Mouse (Mus musculus) kidney, adult 2 months (tissue): ENCODE results near the gene Fam81a. TPM values are rescaled to one million over a fixed set of nuclear protein-coding genes. Genes with fewer than 3 reads are reported as not detected.

Source experiments
- DNase-seq: peaks from one replicate; pipeline ENCODE4 v3.0.0; 2021
- H3K27ac ChIP-seq: fragments of 200-500 bp; 2 replicates; pipeline ENCODE4 v1.5.1; 2012; ENCODE audit warnings: low read depth, low read length, control low read depth, inconsistent platforms; ENCODE audit not compliant: insufficient read depth
- H3K27me3 ChIP-seq: fragments of 200-500 bp; replicated peaks from 2 replicates; pipeline ENCODE4 v1.6.1; 2012; ENCODE audit warnings: mild to moderate bottlenecking, moderate library complexity, low read length, inconsistent platforms; ENCODE audit not compliant: control insufficient read depth, insufficient read depth
- H3K36me3 ChIP-seq: fragments of 200-500 bp; 2 replicates; pipeline ENCODE4 v1.6.1; 2012; ENCODE audit warnings: mild to moderate bottlenecking, moderate library complexity, low read length, inconsistent platforms; ENCODE audit not compliant: control insufficient read depth, insufficient read depth
- H3K4me1 ChIP-seq: fragments of 200-500 bp; 2 replicates; pipeline ENCODE4 v1.6.1; 2011; ENCODE audit warnings: low read length; ENCODE audit not compliant: control insufficient read depth, insufficient read depth
- H3K4me3 ChIP-seq: fragments of 200-500 bp; 2 replicates; pipeline ENCODE4 v1.5.1; 2011; ENCODE audit warnings: mild to moderate bottlenecking, low read depth, low read length, control low read depth; ENCODE audit not compliant: insufficient read depth
- CTCF ChIP-seq: fragments of 200-500 bp; conservative IDR thresholded peaks from 2 replicates; pipeline ENCODE4 v1.5.1; 2011; ENCODE audit warnings: low read depth, mild to moderate bottlenecking, control low read depth, low read length, moderate library complexity, mixed read lengths; ENCODE audit not compliant: insufficient read depth, insufficient read length
- POLR2A ChIP-seq: fragments of 200-500 bp; IDR thresholded peaks from one replicate; pipeline ENCODE4 v1.6.1; 2011; ENCODE audit warnings: low read depth, low read length, control low read depth
- WGBS: fragments of 180-500 bp; shearing (Covaris S2); methylation state at CpG from one replicate; pipeline ENCODE4 v1.1.7; 2018; 5-methylcytosine and 5-hydroxymethylcytosine counted together
- polyA plus RNA-seq: library from polyadenylated mRNA; depleted of rRNA; stranded (reverse); fragments of >200 nt; gene quantifications from 2 replicates; pipeline ENCODE4 v1.2.3, GENCODE M21; 2012

The Fam81a gene
- polyA plus RNA-seq, 1 experiment: 12.4 TPM

- Histone ChIP-seq H3K4me1 (no peaks in the 10 kb centered on the region), H3K36me3 (no peaks in the 10 kb centered on the region), H3K4me3 (no peak overlapping the region), H3K27me3 (no peaks in the 10 kb centered on the region), H3K27ac (no peak overlapping the region)
- peak; percentile 40 for DNase-seq
- TF ChIP-seq POLR2A (no peak), CTCF (no peak)
- WGBS: 57% methylated on average over 19 of the region's 19 CpGs
Observed at GRCm38 (mm10) chr9:70088041-70088785, 54.1 kb downstream of the Fam81a start.

GRCm38 (mm10) chr9:70087379-70087778 lies 55.0 kb downstream of the Fam81a start:
- Histone ChIP-seq H3K27me3 (no peaks in the 10 kb centered on the region), H3K4me3 (no peak overlapping the region), H3K36me3 (no peaks in the 10 kb centered on the region), H3K4me1 (no peaks in the 10 kb centered on the region), H3K27ac (no peak overlapping the region)
- TF ChIP-seq CTCF: no peak
- no peak for TF ChIP-seq POLR2A
- WGBS: 77% methylated on average over 5 of the region's 5 CpGs
- DNase-seq: no peak

- TF ChIP-seq CTCF: no peak
- no peak for TF ChIP-seq POLR2A
- Histone ChIP-seq H3K27ac (no peak overlapping the region), H3K4me3 (no peak overlapping the region), H3K27me3 (no peaks in the 10 kb centered on the region), H3K36me3 (no peaks in the 10 kb centered on the region), H3K4me1 (no peaks in the 10 kb centered on the region)
- 16% methylated on average over 6 of the region's 6 CpGs for WGBS
- no peak for DNase-seq
Observed at GRCm38 (mm10) chr9:70086091-70086490, 56.3 kb downstream of the Fam81a start.

- no peaks in the 10 kb centered on the region for H3K36me3 ChIP-seq
- no peaks in the 10 kb centered on the region for H3K27me3 ChIP-seq
- no peak overlapping the region for H3K27ac ChIP-seq
- H3K4me1 ChIP-seq: no peaks in the 10 kb centered on the region
- 66% methylated on average over 11 of the region's 11 CpGs for WGBS
- DNase-seq: peak; percentile 66
- TF ChIP-seq POLR2A: no peak
- TF ChIP-seq CTCF: peak; percentile 60
- H3K4me3 ChIP-seq: no peak overlapping the region
Observed at GRCm38 (mm10) chr9:70084107-70084506, 58.3 kb downstream of the Fam81a start.

GRCm38 (mm10) chr9:70082357-70083204 lies 59.8 kb downstream of the Fam81a start:
- 58% methylated on average over 25 of the region's 25 CpGs for WGBS
- no peak overlapping the region for H3K27ac ChIP-seq

GRCm38 (mm10) chr9:70081767-70082166 lies 60.6 kb downstream of the Fam81a start:
- no peak overlapping the region for H3K27ac ChIP-seq
- H3K27me3 ChIP-seq: no peaks in the 10 kb centered on the region
- 90% methylated on average over 7 of the region's 7 CpGs for WGBS
- DNase-seq: no peak
- TF ChIP-seq CTCF (no peak), POLR2A (no peak)
- H3K36me3 ChIP-seq: no peaks in the 10 kb centered on the region
- H3K4me3 ChIP-seq: no peak overlapping the region
- H3K4me1 ChIP-seq: no peaks in the 10 kb centered on the region

More at GRCm38 (mm10) chr9:70082357-70083204, 59.8 kb downstream of the Fam81a start:
- no peaks in the 10 kb centered on the region for H3K36me3 ChIP-seq
- H3K27me3 ChIP-seq: no peaks in the 10 kb centered on the region
- TF ChIP-seq CTCF: no peak
- TF ChIP-seq POLR2A: no peak
- no peak for DNase-seq
- H3K4me1 ChIP-seq: no peaks in the 10 kb centered on the region
- H3K4me3 ChIP-seq: no peak overlapping the region; the same call in 1 of the 2 replicates

- Histone ChIP-seq H3K27ac (no peak overlapping the region), H3K4me3 (no peak overlapping the region), H3K36me3 (no peaks in the 10 kb centered on the region), H3K27me3 (no peaks in the 10 kb centered on the region), H3K4me1 (no peaks in the 10 kb centered on the region)
- peak; percentile 5 for DNase-seq
- no peak for TF ChIP-seq POLR2A
- TF ChIP-seq CTCF: 0 out of 2 replicates have a peak, but pooled peaks have one; percentile 17
- 58% methylated on average over 2 of the region's 2 CpGs for WGBS
Observed at GRCm38 (mm10) chr9:70080976-70081375, 61.4 kb downstream of the Fam81a start.
